Mouse (Mus musculus) midbrain, embryonic 12.5 days (tissue): Measurements from ENCODE around the gene Aass. TPM values are rescaled to one million over a fixed set of nuclear protein-coding genes. Genes with fewer than 3 reads are reported as not detected.
"Not testable (repeated sequence)": the region's sequence is repeated elsewhere in the genome, so short reads cannot be mapped to it uniquely, and the experiment has no call there.

Source experiments
- ATAC-seq: fragments of 200-750 bp; cut with Nextera tagmentation; 2 replicates; pipeline ENCODE4 v1.8.0; 2017; ENCODE audit warnings: low read depth, moderate TSS enrichment, moderate library complexity; ENCODE audit not compliant: low FRiP score
- H3K27ac ChIP-seq: fragments of 300-500 bp; sonication (generic); replicated peaks from 2 replicates; pipeline ENCODE4 v1.5.1; 2016; ENCODE audit warnings: mild to moderate bottlenecking
- H3K27me3 ChIP-seq: fragments of 300-500 bp; sonication (generic); 2 replicates; pipeline ENCODE4 v1.6.1; 2016; ENCODE audit warnings: mild to moderate bottlenecking
- H3K36me3 ChIP-seq: fragments of 300-500 bp; sonication (generic); 2 replicates; pipeline ENCODE4 v1.6.1; 2016
- H3K4me1 ChIP-seq: fragments of 300-500 bp; sonication (generic); 2 replicates; pipeline ENCODE4 v1.6.1; 2016
- H3K4me2 ChIP-seq: fragments of 300-500 bp; sonication (generic); replicated peaks from 2 replicates; pipeline ENCODE4 v1.6.1; 2016; ENCODE audit warnings: mild to moderate bottlenecking, moderate library complexity
- H3K4me3 ChIP-seq: fragments of 300-500 bp; sonication (generic); 2 replicates; pipeline ENCODE4 v1.5.1; 2016; ENCODE audit warnings: mild to moderate bottlenecking
- H3K9ac ChIP-seq: fragments of 300-500 bp; sonication (generic); replicated peaks from 2 replicates; pipeline ENCODE4 v1.6.1; 2016; ENCODE audit warnings: mild to moderate bottlenecking, moderate library complexity
- H3K9me3 ChIP-seq: fragments of 300-500 bp; sonication (generic); 2 replicates; pipeline ENCODE4 v1.6.1; 2016; ENCODE audit warnings: mild to moderate bottlenecking
- WGBS: fragments of 180-500 bp; shearing (Covaris S2); methylation state at CpG from one replicate; pipeline ENCODE4 v1.1.7; 2016; 5-methylcytosine and 5-hydroxymethylcytosine counted together
- polyA plus RNA-seq: library from polyadenylated mRNA; unstranded; fragments of >200 nt; fragmentation: Nextera tagmentation; extraction: Ambion mirVana; gene quantifications from 2 replicates; pipeline ENCODE4 v1.2.1, GENCODE M21; 2016

The Aass gene
- 0.92 and 1.6 TPM in 2 replicates for polyA plus RNA-seq

GRCm38 (mm10) chr6:23132573-23133181, at the start of gene Aass:
TSS of gene Aass (minus strand) at chr6:23132986.
- Histone ChIP-seq H3K27ac (no peak within 1 kb of the TSS), H3K4me1 (peaks cover 6% of the 10 kb centered on the region), H3K36me3 (no peaks in the 10 kb centered on the region), H3K27me3 (peaks cover 24% of the 10 kb centered on the region), H3K4me3 (peak within 1 kb of the TSS; percentile 48), H3K9ac (peak within 1 kb of the TSS; percentile 44), H3K4me2 (peak within 1 kb of the TSS; percentile 83), H3K9me3 (no peaks in the 10 kb centered on the region)
- under 1% methylated on average over 20 of the region's 20 CpGs for WGBS
- peak; percentile 87 for ATAC-seq

- 20% methylated on average over 8 of the region's 8 CpGs for WGBS
- Histone ChIP-seq H3K27me3 (no peaks in the 10 kb centered on the region; the same call in 1 of the 2 replicates), H3K4me3 (no peak overlapping the region), H3K4me1 (no peaks in the 10 kb centered on the region), H3K9ac (no peak overlapping the region), H3K27ac (no peak overlapping the region), H3K36me3 (no peaks in the 10 kb centered on the region), H3K4me2 (no peak overlapping the region), H3K9me3 (no peaks in the 10 kb centered on the region)
- ATAC-seq, result peak; percentile 49; the same call in 1 of the 2 replicates
Observed at GRCm38 (mm10) chr6:23180096-23180495, 47.3 kb upstream of the Aass start.

- not testable (repeated sequence) for ATAC-seq
- whole genome bisulfite sequencing, result 60% methylated on average over 2 of the region's 2 CpGs
Observed at GRCm38 (mm10) chr6:23163824-23164223, 31.0 kb upstream of the Aass start.

DNA sequence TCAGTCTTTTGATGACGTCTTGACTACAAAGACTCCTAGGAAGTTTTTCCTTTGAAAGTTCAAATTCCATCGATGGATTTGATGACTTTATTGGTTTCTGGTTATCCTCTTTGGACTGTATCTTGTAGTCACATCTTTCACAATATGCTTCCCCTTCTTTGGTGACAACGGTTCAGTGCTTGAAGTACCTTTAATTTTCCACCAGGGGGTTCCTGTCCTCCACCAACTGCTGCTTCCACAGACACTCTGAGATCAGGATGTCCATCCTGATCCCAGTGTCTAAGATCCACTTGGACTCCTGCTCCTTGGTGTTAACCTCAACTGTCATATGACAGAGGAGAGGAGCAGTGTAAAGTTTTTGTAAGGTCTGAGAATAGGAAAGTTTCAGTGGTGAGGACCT, 23.6 kb upstream of the Aass start:
- not testable (repeated sequence) for H3K9me3 ChIP-seq, ATAC-seq, H3K36me3 ChIP-seq, H3K4me3 ChIP-seq, H3K9ac ChIP-seq, H3K4me1 ChIP-seq, H3K27ac ChIP-seq, H3K27me3 ChIP-seq, H3K4me2 ChIP-seq
- 73% methylated on average over 3 of the region's 3 CpGs for WGBS

More at GRCm38 (mm10) chr6:23163824-23164223, 31.0 kb upstream of the Aass start:
- H3K9ac ChIP-seq, H3K27ac ChIP-seq, H3K4me1 ChIP-seq, H3K4me2 ChIP-seq, H3K27me3 ChIP-seq, H3K4me3 ChIP-seq, H3K36me3 ChIP-seq, H3K9me3 ChIP-seq: not testable (repeated sequence)

- Histone ChIP-seq H3K9ac (no peak overlapping the region), H3K4me3 (no peak overlapping the region), H3K27ac (no peak overlapping the region), H3K9me3 (no peaks in the 10 kb centered on the region), H3K4me1 (no peaks in the 10 kb centered on the region), H3K27me3 (no peaks in the 10 kb centered on the region), H3K4me2 (no peak overlapping the region), H3K36me3 (no peaks in the 10 kb centered on the region)
- ATAC-seq, result no peak
- WGBS, result 96% methylated on average over 2 of the region's 2 CpGs
Observed at GRCm38 (mm10) chr6:23153112-23153511, 20.3 kb upstream of the Aass start.

DNA sequence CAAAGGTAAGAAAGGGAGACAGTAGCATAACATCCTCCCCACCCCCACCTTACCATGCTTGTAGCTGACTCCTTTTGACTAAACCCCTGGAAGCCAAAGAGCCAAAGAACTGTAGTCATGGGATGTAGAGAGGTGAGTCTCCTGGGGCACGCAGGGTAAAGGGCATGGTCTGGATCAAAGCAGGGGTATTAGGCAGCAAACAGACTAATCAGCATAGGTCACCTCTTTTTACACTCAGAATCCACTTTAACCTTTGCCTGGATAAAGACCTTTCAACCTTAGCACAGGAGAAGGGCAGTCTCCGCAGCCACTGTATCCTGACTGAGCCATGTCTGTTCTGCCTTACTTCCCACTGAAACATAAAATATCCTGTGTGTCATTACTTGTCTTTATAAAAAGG, 14.4 kb upstream of the Aass start:
- Histone ChIP-seq H3K36me3 (no peaks in the 10 kb centered on the region), H3K27ac (no peak overlapping the region), H3K9me3 (no peaks in the 10 kb centered on the region), H3K4me3 (no peak overlapping the region), H3K27me3 (no peaks in the 10 kb centered on the region), H3K9ac (no peak overlapping the region), H3K4me2 (no peak overlapping the region), H3K4me1 (no peaks in the 10 kb centered on the region)
- no peak for ATAC-seq
- 76% methylated on average over 2 of the region's 2 CpGs for WGBS

- Histone ChIP-seq H3K4me3 (no peak overlapping the region), H3K9ac (no peak overlapping the region), H3K4me2 (no peak overlapping the region), H3K27ac (no peak overlapping the region), H3K36me3 (no peaks in the 10 kb centered on the region), H3K9me3 (no peaks in the 10 kb centered on the region), H3K27me3 (no peaks in the 10 kb centered on the region), H3K4me1 (no peaks in the 10 kb centered on the region)
- no peak for ATAC-seq
Observed at GRCm38 (mm10) chr6:23143980-23144379, 11.2 kb upstream of the Aass start.

DNA sequence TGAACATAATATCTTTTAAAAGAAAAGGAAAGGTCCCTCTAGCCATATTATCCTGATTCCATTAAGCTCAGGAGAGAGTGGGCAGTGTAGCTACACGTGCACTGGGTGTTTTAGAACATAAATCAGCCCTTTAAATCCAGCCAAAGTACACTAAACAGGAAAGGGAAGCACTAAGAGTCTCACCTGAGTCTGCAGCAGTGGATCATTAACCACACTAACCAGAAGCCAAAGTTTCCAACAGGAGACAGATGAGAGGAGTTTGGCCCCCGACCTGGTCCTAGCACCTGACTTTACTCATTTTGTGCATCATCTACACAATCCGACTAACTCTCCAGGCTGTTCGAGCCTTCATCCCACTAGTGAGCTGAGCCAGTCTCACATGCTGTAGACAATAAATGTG, 1.8 kb downstream of the Aass start:
- no peak overlapping the region for H3K27ac ChIP-seq
- H3K9ac ChIP-seq, result no peak overlapping the region
- no peaks in the 10 kb centered on the region for H3K9me3 ChIP-seq
- no peak for ATAC-seq
- H3K27me3 ChIP-seq, result peaks cover 24% of the 10 kb centered on the region
- no peak overlapping the region for H3K4me2 ChIP-seq
- no peak overlapping the region for H3K4me3 ChIP-seq
- H3K4me1 ChIP-seq, result peaks cover 6% of the 10 kb centered on the region
- WGBS, result 83% methylated on average over 4 of the region's 4 CpGs
- no peaks in the 10 kb centered on the region for H3K36me3 ChIP-seq

- no peak for ATAC-seq
- Histone ChIP-seq H3K4me3 (no peak overlapping the region), H3K9ac (no peak overlapping the region), H3K9me3 (no peaks in the 10 kb centered on the region), H3K27ac (no peak overlapping the region), H3K27me3 (peaks cover 24% of the 10 kb centered on the region), H3K4me1 (peaks cover 6% of the 10 kb centered on the region), H3K36me3 (no peaks in the 10 kb centered on the region), H3K4me2 (no peak overlapping the region)
- 62% methylated on average over 4 of the region's 4 CpGs for WGBS
Observed at GRCm38 (mm10) chr6:23129201-23129600, 3.6 kb downstream of the Aass start.

DNA sequence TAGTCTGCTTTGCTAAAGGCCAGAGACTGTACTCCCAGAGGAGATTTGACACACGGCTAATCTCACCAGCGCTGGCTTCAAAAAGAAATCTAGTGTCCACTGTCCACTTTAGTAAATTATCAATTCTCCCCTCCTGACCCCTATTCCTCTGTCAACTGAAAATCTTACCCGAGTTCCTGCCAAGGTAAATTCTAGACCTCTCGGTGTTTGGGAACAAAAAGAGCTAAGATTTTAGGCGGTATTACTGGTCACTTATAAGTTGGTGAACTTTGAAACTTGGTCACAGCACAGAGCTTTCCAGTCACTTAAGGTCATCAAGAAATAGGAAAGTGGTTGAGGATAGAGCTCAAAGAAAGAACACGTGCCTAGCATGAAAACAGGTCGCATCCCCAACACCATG, 6.1 kb downstream of the Aass start:
- Histone ChIP-seq H3K4me3 (no peak overlapping the region), H3K27me3 (peaks cover 6% of the 10 kb centered on the region), H3K4me2 (no peak overlapping the region), H3K4me1 (no peaks in the 10 kb centered on the region), H3K9me3 (no peaks in the 10 kb centered on the region), H3K27ac (no peak overlapping the region), H3K36me3 (no peaks in the 10 kb centered on the region), H3K9ac (no peak overlapping the region)
- ATAC-seq, result no peak
- WGBS, result 82% methylated on average over 7 of the region's 7 CpGs

GRCm38 (mm10) chr6:23125831-23126230, 7.0 kb downstream of the Aass start:
- WGBS, result 87% methylated on average over 5 of the region's 5 CpGs
- H3K4me2 ChIP-seq, result no peak overlapping the region

DNA sequence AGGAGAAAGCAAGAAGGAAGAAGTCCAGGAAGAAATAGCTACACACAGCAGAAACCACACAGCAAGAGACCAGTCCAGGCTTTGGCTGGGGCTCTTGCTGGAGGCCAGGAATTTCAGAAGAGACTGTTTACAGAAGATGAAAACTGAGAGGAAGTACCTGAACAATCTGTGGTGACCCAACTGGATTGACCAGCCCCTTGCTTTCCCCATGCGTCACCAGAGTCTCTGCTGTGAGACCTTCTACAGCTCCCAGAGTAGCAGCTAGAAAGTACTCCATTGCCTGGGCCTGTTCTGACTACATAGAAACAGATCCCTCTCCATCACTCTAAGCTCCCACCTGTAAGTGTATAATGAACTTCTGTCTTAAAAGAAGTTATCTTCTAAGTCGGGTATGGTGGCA, 8.0 kb downstream of the Aass start:
- H3K4me3 ChIP-seq, result no peak overlapping the region
- H3K27me3 ChIP-seq, result no peaks in the 10 kb centered on the region
- H3K27ac ChIP-seq, result no peak overlapping the region
- WGBS, result 88% methylated on average over 2 of the region's 2 CpGs
- no peak overlapping the region for H3K9ac ChIP-seq
- H3K4me2 ChIP-seq, result no peak overlapping the region
- H3K4me1 ChIP-seq, result no peaks in the 10 kb centered on the region
- no peaks in the 10 kb centered on the region for H3K36me3 ChIP-seq
- no peak for ATAC-seq
- no peaks in the 10 kb centered on the region for H3K9me3 ChIP-seq

More at GRCm38 (mm10) chr6:23125831-23126230, 7.0 kb downstream of the Aass start:
- Histone ChIP-seq H3K27ac (no peak overlapping the region), H3K4me1 (no peaks in the 10 kb centered on the region), H3K4me3 (no peak overlapping the region), H3K36me3 (no peaks in the 10 kb centered on the region), H3K9ac (no peak overlapping the region), H3K27me3 (0 out of 2 replicates have a peak, but pooled peaks cover under 1% of the 10 kb centered on the region), H3K9me3 (no peaks in the 10 kb centered on the region)
- ATAC-seq, result no peak

DNA sequence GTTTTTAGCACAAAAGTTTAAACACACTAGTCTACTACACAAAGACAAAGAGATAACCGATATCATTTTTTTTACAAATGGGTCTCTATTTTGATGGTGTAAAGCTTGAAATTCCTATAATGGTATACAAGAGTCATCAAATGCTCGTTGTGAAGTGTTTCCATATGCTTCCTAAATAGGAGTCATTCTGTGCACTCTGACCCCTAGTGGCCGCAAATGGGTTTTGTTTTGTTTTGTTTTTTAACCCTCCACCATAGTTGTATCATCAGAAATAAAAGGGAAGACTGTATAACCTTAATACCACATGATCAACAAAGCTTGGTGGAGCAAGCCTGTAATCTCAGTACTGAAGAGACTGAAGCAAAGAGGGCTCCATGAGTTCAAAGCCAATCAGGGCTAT, 9.9 kb downstream of the Aass start:
- WGBS, result 46% methylated on average over 3 of the region's 3 CpGs
- ATAC-seq, result no peak
- Histone ChIP-seq H3K9me3 (no peaks in the 10 kb centered on the region), H3K4me2 (no peak overlapping the region), H3K27ac (no peak overlapping the region), H3K27me3 (no peaks in the 10 kb centered on the region), H3K9ac (no peak overlapping the region), H3K4me1 (no peaks in the 10 kb centered on the region), H3K4me3 (no peak overlapping the region), H3K36me3 (no peaks in the 10 kb centered on the region)
